Mouse (Mus musculus) brain, embryonic 18.5 days (tissue): ENCODE measurements around the gene Prkx.

Experiments
- DNase-seq: peaks from one replicate; pipeline ENCODE4 v3.0.0-alpha.2; 2012; ENCODE audit warnings: low read depth, low spot score

Prkx gene

GRCm38 (mm10) chrX:77796238-77796835 lies at the start of gene Prkx:
Prkx (minus strand) TSS chrX:77796278.
- no peak for DNase-seq

- no peak for DNase-seq
Observed at GRCm38 (mm10) chrX:77812031-77812430, 16.0 kb upstream of the Prkx start.

- peak; percentile 60 for DNase-seq
Observed at GRCm38 (mm10) chrX:77810608-77811206, 14.6 kb upstream of the Prkx start.

- DNase-seq: no peak
Observed at GRCm38 (mm10) chrX:77808602-77809001, 12.5 kb upstream of the Prkx start.

GRCm38 (mm10) chrX:77802293-77802692 lies 6.2 kb upstream of the Prkx start:
- DNase-seq: no peak

- DNase-seq: no peak
Observed at GRCm38 (mm10) chrX:77801543-77801942, 5.5 kb upstream of the Prkx start.

GRCm38 (mm10) chrX:77799554-77799953 lies 3.5 kb upstream of the Prkx start:
- DNase-seq: no peak

- no peak for DNase-seq
Observed at GRCm38 (mm10) chrX:77797801-77798200, 1.7 kb upstream of the Prkx start.

GRCm38 (mm10) chrX:77796916-77797315 lies 838 bp upstream of the Prkx start:
- DNase-seq: no peak

- peak; percentile 79 for DNase-seq
Observed at GRCm38 (mm10) chrX:77795858-77796174, 262 bp downstream of the Prkx start.

GRCm38 (mm10) chrX:77794962-77795857 lies 868 bp downstream of the Prkx start:
- no peak for DNase-seq

- DNase-seq: no peak
Observed at GRCm38 (mm10) chrX:77788675-77789074, 7.4 kb downstream of the Prkx start.

GRCm38 (mm10) chrX:77786354-77786753 lies 9.7 kb downstream of the Prkx start:
- no peak for DNase-seq

GRCm38 (mm10) chrX:77777822-77778221 lies 18.3 kb downstream of the Prkx start:
- DNase-seq: no peak

GRCm38 (mm10) chrX:77765153-77765552 lies 30.9 kb downstream of the Prkx start:
- no peak for DNase-seq

GRCm38 (mm10) chrX:77744260-77744659 lies 51.8 kb downstream of the Prkx start:
- DNase-seq: no peak

- no peak for DNase-seq
Observed at GRCm38 (mm10) chrX:77741383-77741782, 54.7 kb downstream of the Prkx start.

GRCm38 (mm10) chrX:77733930-77734536 lies 62.0 kb downstream of the Prkx start:
- no peak for DNase-seq

GRCm38 (mm10) chrX:77720298-77720697 lies 75.8 kb downstream of the Prkx start:
- peak; percentile 12 for DNase-seq
